Mouse (Mus musculus) midbrain, embryonic 10.5 days (tissue): ENCODE results near the gene Cfap97d1. TPM values are rescaled to one million over a fixed set of nuclear protein-coding genes. Genes with fewer than 3 reads are reported as not detected.
"Not testable (repeated sequence)": the region's sequence is repeated elsewhere in the genome, so short reads cannot be mapped to it uniquely, and the experiment has no call there.

Source experiments
- DNase-seq: peaks from one replicate; pipeline ENCODE4 v3.0.0-alpha.2; 2017; ENCODE audit warnings: low spot score
- H3K27ac ChIP-seq: fragments of 300-500 bp; sonication (generic); replicated peaks from 2 replicates; pipeline ENCODE4 v1.5.1; 2016; ENCODE audit warnings: mild to moderate bottlenecking
- H3K27me3 ChIP-seq: fragments of 300-500 bp; sonication (generic); 2 replicates; pipeline ENCODE4 v1.6.1; 2016; ENCODE audit warnings: low read depth, mild to moderate bottlenecking; ENCODE audit not compliant: poor library complexity, severe bottlenecking
- H3K36me3 ChIP-seq: fragments of 300-500 bp; sonication (generic); 2 replicates; pipeline ENCODE4 v1.6.1; 2016; ENCODE audit warnings: mild to moderate bottlenecking, moderate library complexity
- H3K4me1 ChIP-seq: fragments of 300-500 bp; sonication (generic); 2 replicates; pipeline ENCODE4 v1.6.1; 2016
- H3K4me3 ChIP-seq: fragments of 300-500 bp; sonication (generic); 2 replicates; pipeline ENCODE4 v1.5.1; 2016; ENCODE audit warnings: mild to moderate bottlenecking, moderate library complexity
- H3K9me3 ChIP-seq: fragments of 300-500 bp; sonication (generic); replicated peaks from 2 replicates; pipeline ENCODE4 v1.6.1; 2016; ENCODE audit warnings: mild to moderate bottlenecking
- WGBS: fragments of 180-500 bp; shearing (Covaris S2); methylation state at CpG from one replicate; pipeline ENCODE4 v1.1.7; 2016; 5-methylcytosine and 5-hydroxymethylcytosine counted together
- polyA plus RNA-seq: library from polyadenylated mRNA; unstranded; fragments of >200 nt; fragmentation: Nextera tagmentation; extraction: Ambion mirVana; gene quantifications from 2 replicates; pipeline ENCODE4 v1.2.1, GENCODE M21; 2016

Cfap97d1 gene
- polyA plus RNA-seq, 1 experiment from 2014 or later, result not detected

DNA sequence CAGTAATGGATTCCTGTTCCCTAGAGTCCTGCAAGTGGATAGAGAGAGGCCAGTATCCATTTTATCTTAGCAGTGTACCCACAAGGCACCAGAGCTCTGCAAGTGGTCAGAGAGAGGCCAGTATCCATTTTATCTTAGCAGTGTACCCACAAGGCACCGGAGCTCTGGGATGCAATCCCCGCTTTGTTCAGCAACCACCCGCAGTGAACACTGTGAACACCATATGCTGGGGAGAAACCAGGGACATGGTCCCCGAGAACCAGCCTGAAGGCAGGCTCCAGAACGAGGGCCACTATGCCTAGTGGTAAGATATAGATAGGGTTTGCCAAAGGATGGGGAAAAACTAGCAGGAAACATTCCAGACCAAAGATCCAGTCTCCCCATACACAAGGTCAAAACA is 4.9 kb upstream of the Cfap97d1 start:
- 84% methylated on average over 5 of the region's 5 CpGs for WGBS
- H3K4me1 ChIP-seq, result peaks cover 33% of the 10 kb centered on the region

DNA sequence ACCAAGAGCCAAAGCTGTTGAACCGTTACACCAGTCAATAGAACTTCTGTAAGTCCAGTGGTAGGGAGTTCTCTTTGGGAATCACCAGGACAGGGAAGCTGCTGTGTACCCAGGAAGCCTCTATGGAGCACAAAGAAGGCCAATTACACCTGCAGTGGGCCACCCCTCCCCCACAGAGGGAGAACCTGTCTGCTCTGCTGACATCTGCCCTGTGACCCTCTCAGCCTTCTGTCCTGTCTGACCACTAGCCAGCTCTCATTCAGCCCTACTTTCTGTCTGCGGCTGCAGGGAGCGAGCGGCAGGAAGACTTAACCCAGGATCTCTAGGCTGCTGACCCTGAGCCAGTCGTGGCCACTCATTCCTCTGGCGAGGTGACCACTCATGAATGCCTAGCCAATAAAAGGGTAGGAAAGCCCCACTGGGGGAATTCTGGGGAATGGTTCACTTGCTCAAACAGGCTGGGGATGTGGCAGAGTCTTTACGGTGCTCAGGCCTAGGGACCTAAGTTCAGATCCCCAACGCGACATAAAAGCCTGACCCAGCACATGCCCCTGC is 3.4 kb upstream of the Cfap97d1 start:
- no peak overlapping the region for H3K4me3 ChIP-seq
- H3K4me1 ChIP-seq, result peaks cover 44% of the 10 kb centered on the region
- no peaks in the 10 kb centered on the region for H3K9me3 ChIP-seq
- peaks cover 10% of the 10 kb centered on the region for H3K27me3 ChIP-seq
- DNase-seq, result no peak
- no peak overlapping the region for H3K27ac ChIP-seq
- WGBS, result 80% methylated on average over 9 of the region's 9 CpGs
- peaks cover 11% of the 10 kb centered on the region for H3K36me3 ChIP-seq

More for the DNA sequence above, 4.9 kb upstream of the Cfap97d1 start:
- peaks cover 11% of the 10 kb centered on the region for H3K36me3 ChIP-seq
- H3K9me3 ChIP-seq, result no peaks in the 10 kb centered on the region
- no peak for DNase-seq
- H3K4me3 ChIP-seq, result no peak overlapping the region
- H3K27ac ChIP-seq, result no peak overlapping the region
- H3K27me3 ChIP-seq, result no peaks in the 10 kb centered on the region

DNA sequence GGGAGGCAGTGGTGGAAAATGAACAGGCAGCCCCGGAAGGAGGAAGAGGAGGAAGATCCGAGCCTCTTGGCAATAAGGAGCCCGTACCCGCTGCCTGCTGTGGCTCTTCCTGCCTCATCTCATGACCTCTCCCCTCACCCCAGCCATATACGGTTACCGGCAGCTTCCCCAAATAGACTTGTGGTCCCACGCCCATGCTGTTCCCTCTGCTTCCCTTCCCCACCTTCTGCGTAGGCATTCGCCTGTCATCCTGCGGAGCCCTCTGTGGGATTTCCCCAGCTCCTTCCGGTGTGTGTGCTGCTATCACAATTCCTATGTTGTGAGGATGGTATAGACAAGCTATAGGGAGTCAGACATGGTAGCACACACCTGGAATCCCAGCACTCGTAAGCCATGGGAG is 2.2 kb upstream of the Cfap97d1 start:
- Histone ChIP-seq H3K4me1 (peaks cover 50% of the 10 kb centered on the region), H3K27ac (no peak overlapping the region)
- WGBS, result 83% methylated on average over 12 of the region's 12 CpGs

DNA sequence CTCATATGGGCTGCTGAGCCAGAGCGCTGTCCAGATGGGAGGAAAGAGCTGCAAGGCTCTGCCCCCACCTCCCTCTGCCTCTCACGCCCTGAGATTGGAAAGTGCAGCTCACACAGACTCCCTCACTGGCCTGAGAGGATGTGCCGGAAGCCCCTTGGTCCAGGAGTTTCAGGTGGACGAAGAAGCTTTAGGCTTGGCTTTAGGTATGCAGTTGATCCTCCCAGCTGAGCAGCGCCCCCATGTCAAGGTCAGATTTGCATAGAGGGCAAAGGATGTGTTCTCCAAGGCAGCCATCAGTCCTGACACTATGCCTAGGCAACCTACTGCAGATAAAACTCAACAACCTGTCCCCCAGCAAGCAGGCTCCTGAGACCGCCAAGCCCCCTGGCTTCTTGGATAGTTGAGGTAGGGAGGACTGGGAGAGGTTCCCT is 1.1 kb upstream of the Cfap97d1 start:
- peak overlapping the region; percentile 49; the same call in 1 of the 2 replicates for H3K27ac ChIP-seq
- H3K9me3 ChIP-seq, result no peaks in the 10 kb centered on the region
- WGBS, result 51% methylated on average over 6 of the region's 6 CpGs
- peaks cover 11% of the 10 kb centered on the region for H3K36me3 ChIP-seq
- peak overlapping the region; percentile 66; the same call in 1 of the 2 replicates for H3K4me3 ChIP-seq
- DNase-seq, result no peak
- peaks cover 30% of the 10 kb centered on the region for H3K27me3 ChIP-seq
- peaks cover 45% of the 10 kb centered on the region for H3K4me1 ChIP-seq

More for the DNA sequence above, 2.2 kb upstream of the Cfap97d1 start:
- H3K36me3 ChIP-seq, result peaks cover 11% of the 10 kb centered on the region
- peaks cover 19% of the 10 kb centered on the region for H3K27me3 ChIP-seq
- no peak for DNase-seq
- H3K9me3 ChIP-seq, result no peaks in the 10 kb centered on the region
- no peak overlapping the region for H3K4me3 ChIP-seq

DNA sequence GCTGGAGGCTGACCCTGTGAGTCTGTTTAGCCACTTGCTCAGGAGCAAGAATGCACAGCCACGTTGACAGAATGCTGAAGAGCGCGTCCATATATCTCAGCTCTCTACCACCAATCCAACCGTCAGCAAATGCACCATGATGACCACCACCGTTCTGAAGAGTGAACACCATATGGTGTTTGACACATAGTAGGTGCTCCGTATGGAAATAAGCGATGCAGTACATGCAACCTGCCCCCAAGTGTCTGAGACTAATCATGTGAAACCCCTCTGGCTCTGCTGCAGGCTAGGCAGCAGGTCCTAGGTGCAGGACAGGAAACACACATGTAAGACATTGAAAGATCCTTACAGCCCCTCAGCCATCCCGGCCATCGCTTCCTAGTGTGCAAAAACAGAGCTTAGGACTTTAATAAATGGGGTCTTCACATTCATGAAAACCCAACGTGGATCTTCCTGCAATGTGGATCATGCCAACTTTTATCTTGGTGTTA is 603 bp upstream of the Cfap97d1 start:
- WGBS, result 79% methylated on average over 10 of the region's 10 CpGs

DNA sequence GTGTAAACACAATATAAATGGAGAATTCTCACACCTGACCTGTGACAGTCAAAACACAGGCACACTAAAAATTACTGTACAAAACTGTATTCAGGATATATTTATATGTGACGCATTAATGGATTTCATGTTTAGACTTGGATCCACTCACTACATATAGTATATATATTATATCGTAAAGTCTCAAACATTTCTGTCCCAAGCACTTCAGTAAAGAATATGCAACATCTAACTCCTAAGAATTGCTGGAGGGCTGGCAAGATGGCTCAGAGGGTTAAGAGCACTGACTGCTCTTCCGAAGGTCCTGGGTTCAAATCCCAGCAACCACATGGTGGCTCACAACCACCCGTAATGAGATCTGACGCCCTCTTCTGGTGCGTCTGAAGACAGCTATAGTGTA is 1.4 kb downstream of the Cfap97d1 start:
- Histone ChIP-seq H3K27me3 (peaks cover 39% of the 10 kb centered on the region), H3K4me1 (peaks cover 40% of the 10 kb centered on the region)
- H3K27ac ChIP-seq, H3K9me3 ChIP-seq, H3K4me3 ChIP-seq, DNase-seq, H3K36me3 ChIP-seq: not testable (repeated sequence)
- WGBS, result 67% methylated on average over 6 of the region's 6 CpGs

More for the DNA sequence above, 603 bp upstream of the Cfap97d1 start:
- Histone ChIP-seq H3K9me3 (no peaks in the 10 kb centered on the region), H3K27me3 (peaks cover 33% of the 10 kb centered on the region), H3K36me3 (peaks cover 11% of the 10 kb centered on the region), H3K27ac (0 out of 2 replicates have a peak overlapping the region, but pooled peaks have one; percentile 49), H3K4me1 (peaks cover 40% of the 10 kb centered on the region), H3K4me3 (peak overlapping the region; percentile 66)
- no peak for DNase-seq

DNA sequence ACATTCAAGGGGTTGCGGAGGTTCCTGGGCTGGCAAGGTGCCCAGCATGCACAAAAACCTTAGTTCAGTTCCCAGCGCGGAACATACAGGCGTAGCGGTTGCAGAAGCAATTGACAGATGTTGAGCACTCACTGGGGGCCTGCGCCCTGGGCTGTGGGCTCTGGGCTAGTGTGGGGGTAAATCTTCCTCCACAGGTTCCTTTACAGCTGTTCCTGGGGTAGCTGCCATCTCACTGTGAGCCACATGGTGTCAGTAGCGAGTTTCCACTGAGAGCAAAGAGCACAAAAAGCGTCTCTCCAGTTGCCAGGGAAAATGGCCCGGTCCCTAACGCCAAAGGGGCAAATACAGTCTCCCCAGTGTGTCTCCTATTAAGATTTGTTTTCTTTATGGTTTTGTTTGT is 1.9 kb downstream of the Cfap97d1 start:
- Histone ChIP-seq H3K27ac (no peak overlapping the region), H3K36me3 (0 out of 2 replicates have a peak, but pooled peaks cover 4% of the 10 kb centered on the region), H3K27me3 (peaks cover 42% of the 10 kb centered on the region), H3K4me1 (peaks cover 36% of the 10 kb centered on the region), H3K9me3 (no peaks in the 10 kb centered on the region), H3K4me3 (no peak overlapping the region)
- WGBS, result 12% methylated on average over 10 of the region's 10 CpGs
- peak; percentile 85 for DNase-seq

DNA sequence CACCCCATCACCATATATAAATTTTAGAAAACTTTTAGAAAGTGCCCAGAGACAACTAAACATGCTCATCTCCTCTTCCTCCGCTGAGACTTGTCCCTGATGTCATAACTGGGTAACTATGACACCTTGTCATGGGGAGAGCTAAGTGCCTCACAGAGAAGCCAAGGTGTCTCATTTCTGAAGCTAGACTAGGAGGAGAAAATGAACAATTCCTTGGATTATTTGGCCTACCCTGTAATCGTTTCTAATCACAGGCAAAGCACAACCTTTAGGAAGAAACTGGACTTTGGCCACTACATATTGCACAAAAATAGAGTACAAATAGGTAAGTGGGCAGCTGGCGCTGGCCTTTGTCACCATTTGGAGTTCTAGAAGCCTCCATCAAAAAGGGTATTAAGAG is 2.8 kb downstream of the Cfap97d1 start, which contains the start of gene Dusp3:
TSS of gene Dusp3 (minus strand) at position 101 of the 400 bp plus-strand sequence.
- no peaks in the 10 kb centered on the region for H3K36me3 ChIP-seq
- no peak for DNase-seq
- H3K27me3 ChIP-seq, result peaks cover 42% of the 10 kb centered on the region
- 82% methylated on average over 3 of the region's 3 CpGs for WGBS
- H3K27ac ChIP-seq, result no peak within 1 kb of the TSS
- peaks cover 36% of the 10 kb centered on the region for H3K4me1 ChIP-seq
- no peak within 1 kb of the TSS for H3K4me3 ChIP-seq
- H3K9me3 ChIP-seq, result no peaks in the 10 kb centered on the region

DNA sequence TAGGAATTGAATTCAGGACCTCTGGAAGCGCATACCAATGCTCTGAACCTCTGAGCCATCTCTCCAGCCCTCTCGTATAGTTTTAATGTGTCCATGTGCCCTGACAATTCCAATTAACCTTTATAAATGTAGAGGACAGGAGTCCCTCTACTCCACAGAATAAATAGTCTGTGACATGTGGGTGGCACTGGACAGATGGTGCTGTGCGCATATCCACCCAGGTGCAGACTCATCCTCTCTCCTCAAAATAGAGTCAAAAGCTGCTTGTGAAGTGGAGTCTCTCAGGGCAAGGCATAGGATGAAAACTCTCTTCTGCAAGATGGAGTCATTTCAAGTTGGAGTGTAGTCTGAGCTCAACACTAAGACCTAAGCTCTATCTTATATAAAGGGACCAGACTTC is 6.2 kb downstream of the Cfap97d1 start:
- Histone ChIP-seq H3K4me1 (peaks cover 10% of the 10 kb centered on the region; the same call in 1 of the 2 replicates), H3K9me3 (no peaks in the 10 kb centered on the region), H3K27me3 (peaks cover 36% of the 10 kb centered on the region), H3K4me3 (no peak overlapping the region), H3K27ac (no peak overlapping the region), H3K36me3 (no peaks in the 10 kb centered on the region)
- DNase-seq, result no peak
- 91% methylated on average over 3 of the region's 3 CpGs for WGBS

DNA sequence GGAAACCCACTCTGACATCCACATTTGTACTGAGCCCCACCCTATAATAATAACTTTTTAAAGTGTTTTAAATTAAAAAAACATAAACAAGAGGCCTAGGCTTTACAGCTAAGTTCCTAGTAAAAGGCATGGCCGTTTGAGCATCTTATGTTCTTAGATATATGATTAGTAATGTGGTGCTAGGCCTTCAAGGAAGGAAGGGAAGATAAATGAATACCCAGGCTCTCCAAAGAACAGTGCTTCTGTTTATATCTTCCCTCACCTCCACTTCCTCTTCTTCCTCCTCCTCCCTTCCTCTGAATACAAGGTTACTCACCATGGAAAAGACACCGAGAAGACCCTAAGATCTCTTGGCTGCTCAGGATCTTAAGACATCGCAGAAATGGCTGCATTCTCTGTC is 7.7 kb downstream of the Cfap97d1 start:
- DNase-seq, result no peak
- Histone ChIP-seq H3K4me3 (no peak overlapping the region), H3K9me3 (no peaks in the 10 kb centered on the region), H3K4me1 (peaks cover 3% of the 10 kb centered on the region; the same call in 1 of the 2 replicates), H3K27ac (no peak overlapping the region), H3K27me3 (peaks cover 24% of the 10 kb centered on the region), H3K36me3 (no peaks in the 10 kb centered on the region)
- WGBS, result 82% methylated on average over 3 of the region's 3 CpGs

DNA sequence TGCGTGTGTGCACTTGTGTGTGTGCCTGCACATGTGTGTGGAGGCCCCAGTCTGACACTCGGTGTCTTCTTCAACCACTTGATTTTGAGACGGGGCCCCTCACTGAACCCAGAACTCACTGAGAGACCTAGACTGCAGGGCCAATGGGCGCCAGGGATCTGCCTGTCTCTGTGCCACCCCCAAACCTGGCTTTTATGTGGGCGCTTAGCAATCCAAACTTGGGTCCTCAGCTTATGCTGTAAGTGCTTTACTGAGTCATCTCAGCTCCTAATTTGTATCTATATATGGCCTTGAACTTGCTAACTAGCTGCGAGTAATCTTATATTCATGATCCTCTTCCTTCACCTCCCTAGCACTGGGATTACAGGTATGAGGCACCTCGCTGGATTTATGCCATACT is 8.3 kb downstream of the Cfap97d1 start:
- H3K4me1 ChIP-seq, result no peaks in the 10 kb centered on the region; the same call in 1 of the 2 replicates
- WGBS, result 88% methylated on average over 7 of the region's 7 CpGs
- H3K36me3 ChIP-seq, result no peaks in the 10 kb centered on the region
- H3K27me3 ChIP-seq, result peaks cover 18% of the 10 kb centered on the region
- no peak overlapping the region for H3K27ac ChIP-seq
- DNase-seq, result no peak
- H3K9me3 ChIP-seq, result no peaks in the 10 kb centered on the region
- H3K4me3 ChIP-seq, result no peak overlapping the region

DNA sequence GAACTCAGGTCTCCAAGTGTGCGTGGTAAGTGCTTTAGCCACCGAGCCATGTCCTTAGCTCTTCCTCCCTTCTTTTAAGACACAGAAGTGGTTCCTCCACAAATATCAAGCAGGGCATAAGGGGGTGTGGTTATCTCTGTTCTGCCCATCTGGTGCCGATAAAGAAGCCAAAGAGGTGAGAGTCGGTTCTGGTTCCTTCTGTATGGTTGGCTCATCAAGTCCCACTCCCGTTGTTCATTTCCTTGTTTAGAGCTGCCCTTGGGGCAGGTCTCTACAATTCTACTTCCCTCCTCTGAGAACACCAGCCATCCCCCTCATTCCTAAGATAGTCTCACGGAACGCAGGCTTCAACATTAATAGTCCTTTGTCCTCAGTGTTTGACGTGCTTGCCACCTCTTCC is 10.0 kb downstream of the Cfap97d1 start:
- Histone ChIP-seq H3K27ac (no peak overlapping the region), H3K4me1 (no peaks in the 10 kb centered on the region; the same call in 1 of the 2 replicates), H3K4me3 (no peak overlapping the region), H3K27me3 (0 out of 2 replicates have a peak, but pooled peaks cover 5% of the 10 kb centered on the region), H3K9me3 (no peaks in the 10 kb centered on the region), H3K36me3 (no peaks in the 10 kb centered on the region)
- DNase-seq, result no peak
- WGBS, result 83% methylated on average over 8 of the region's 8 CpGs

DNA sequence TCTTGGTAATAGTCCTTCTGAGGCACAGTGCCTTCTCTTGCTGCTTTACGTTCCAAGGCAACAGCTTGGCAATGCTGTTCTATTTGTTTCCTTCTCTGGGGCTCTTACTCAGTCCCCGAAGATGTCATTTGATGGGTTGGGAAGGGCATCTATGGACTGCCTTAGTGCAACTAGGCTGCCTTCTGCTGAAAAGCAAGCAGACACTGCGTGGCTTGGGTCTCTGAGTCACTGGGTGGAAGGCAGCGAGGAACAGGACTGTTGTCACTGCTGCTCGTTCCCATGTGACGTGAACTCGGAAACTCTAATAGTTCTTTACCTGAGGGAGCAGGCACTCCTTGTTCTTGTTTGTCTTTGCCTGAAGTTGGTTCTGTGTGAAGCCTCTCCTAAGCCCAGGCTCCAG is 11.9 kb downstream of the Cfap97d1 start:
- Histone ChIP-seq H3K9me3 (no peaks in the 10 kb centered on the region), H3K4me3 (no peak overlapping the region), H3K27me3 (no peaks in the 10 kb centered on the region), H3K36me3 (peaks cover 9% of the 10 kb centered on the region; the same call in 1 of the 2 replicates), H3K4me1 (peaks cover 2% of the 10 kb centered on the region), H3K27ac (no peak overlapping the region)
- 89% methylated on average over 7 of the region's 7 CpGs for WGBS
- no peak for DNase-seq
